Mouse (Mus musculus) hindbrain, embryonic 10.5 days (tissue): ENCODE data around the gene Vapb. TPM values are rescaled to one million over a fixed set of nuclear protein-coding genes. Genes with fewer than 3 reads are reported as not detected.

Experiments
- DNase-seq: peaks from one replicate; pipeline ENCODE4 v3.0.0-alpha.2; 2017; ENCODE audit warnings: low spot score
- H3K27ac ChIP-seq: fragments of 300-500 bp; sonication (generic); 2 replicates; pipeline ENCODE4 v1.5.1; 2016; ENCODE audit warnings: mild to moderate bottlenecking, moderate library complexity
- H3K27me3 ChIP-seq: fragments of 300-500 bp; sonication (generic); 2 replicates; pipeline ENCODE4 v1.6.1; 2016; ENCODE audit warnings: mild to moderate bottlenecking; ENCODE audit not compliant: poor library complexity, insufficient read depth, severe bottlenecking
- H3K36me3 ChIP-seq: fragments of 300-500 bp; sonication (generic); 2 replicates; pipeline ENCODE4 v1.6.1; 2016; ENCODE audit warnings: mild to moderate bottlenecking, moderate library complexity
- H3K4me1 ChIP-seq: fragments of 300-500 bp; sonication (generic); replicated peaks from 2 replicates; pipeline ENCODE4 v1.6.1; 2016; ENCODE audit warnings: mild to moderate bottlenecking
- H3K4me3 ChIP-seq: fragments of 300-500 bp; sonication (generic); 2 replicates; pipeline ENCODE4 v1.5.1; 2016; ENCODE audit warnings: mild to moderate bottlenecking, moderate library complexity
- H3K9me3 ChIP-seq: fragments of 300-500 bp; sonication (generic); 2 replicates; pipeline ENCODE4 v1.6.1; 2016; ENCODE audit warnings: mild to moderate bottlenecking, moderate library complexity
- WGBS: fragments of 180-500 bp; shearing (Covaris S2); methylation state at CpG from one replicate; pipeline ENCODE4 v1.1.7; 2016; 5-methylcytosine and 5-hydroxymethylcytosine counted together
- polyA plus RNA-seq: library from polyadenylated mRNA; unstranded; fragments of >200 nt; fragmentation: Nextera tagmentation; extraction: Ambion mirVana; gene quantifications from 2 replicates; pipeline ENCODE4 v1.2.1, GENCODE M21; 2016

Vapb gene
- polyA plus RNA-seq, 1 experiment from 2014 or later: 14.9 TPM

DNA sequence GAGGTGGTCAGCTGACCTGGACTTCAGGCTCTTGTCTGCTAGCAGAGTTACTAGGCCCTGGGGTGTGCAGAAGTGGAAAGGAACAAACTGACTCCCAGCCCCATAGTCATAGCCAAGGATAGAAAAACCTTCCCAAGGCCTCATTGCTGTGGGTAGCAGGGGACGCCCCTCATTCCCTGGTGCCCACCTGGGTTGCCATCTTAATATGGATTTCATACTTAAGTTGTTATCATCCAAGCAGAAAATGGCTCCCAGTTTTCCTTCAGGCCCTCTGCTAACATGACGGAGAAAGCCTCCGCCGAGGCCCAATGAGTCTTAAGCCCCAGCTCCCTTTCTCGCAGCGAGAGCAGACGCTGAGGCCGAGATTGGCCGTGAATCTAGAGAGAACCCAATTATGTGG, 63.3 kb downstream of the Vapb start:
- Histone ChIP-seq H3K4me3 (no peak overlapping the region), H3K27me3 (no peaks in the 10 kb centered on the region), H3K27ac (no peak overlapping the region), H3K36me3 (no peaks in the 10 kb centered on the region), H3K9me3 (no peaks in the 10 kb centered on the region), H3K4me1 (peaks cover 33% of the 10 kb centered on the region)
- WGBS: 90% methylated on average over 9 of the region's 9 CpGs
- DNase-seq: no peak

DNA sequence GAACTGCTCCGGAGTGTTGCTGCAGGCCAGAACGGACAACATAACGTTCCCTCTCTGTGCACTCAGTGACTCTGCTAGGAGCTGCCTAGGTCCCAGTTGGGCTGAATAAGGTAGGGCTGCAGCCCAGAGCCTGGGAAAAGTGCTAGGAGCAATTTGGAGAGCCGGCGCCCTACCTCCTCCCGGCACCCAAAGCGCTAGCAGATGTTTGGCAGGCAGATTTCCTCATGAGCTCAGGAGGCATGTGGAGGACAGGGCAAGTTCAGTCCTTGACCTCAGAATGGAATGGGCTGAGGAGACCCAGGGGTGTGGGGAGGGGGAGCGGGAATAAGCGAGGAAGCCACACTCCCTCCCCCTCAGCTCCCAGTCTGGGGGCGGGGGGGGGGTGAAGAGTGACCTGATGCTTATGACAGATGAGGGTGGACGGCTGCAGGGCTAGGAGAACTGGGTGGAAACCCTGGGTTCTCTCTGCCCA, 64.1 kb downstream of the Vapb start:
- Histone ChIP-seq H3K27ac (peak overlapping the region; percentile 26; the same call in 1 of the 2 replicates), H3K36me3 (no peaks in the 10 kb centered on the region), H3K27me3 (no peaks in the 10 kb centered on the region), H3K4me1 (peaks cover 27% of the 10 kb centered on the region), H3K4me3 (no peak overlapping the region), H3K9me3 (no peaks in the 10 kb centered on the region)
- DNase-seq: no peak
- WGBS: 71% methylated on average over 11 of the region's 11 CpGs

DNA sequence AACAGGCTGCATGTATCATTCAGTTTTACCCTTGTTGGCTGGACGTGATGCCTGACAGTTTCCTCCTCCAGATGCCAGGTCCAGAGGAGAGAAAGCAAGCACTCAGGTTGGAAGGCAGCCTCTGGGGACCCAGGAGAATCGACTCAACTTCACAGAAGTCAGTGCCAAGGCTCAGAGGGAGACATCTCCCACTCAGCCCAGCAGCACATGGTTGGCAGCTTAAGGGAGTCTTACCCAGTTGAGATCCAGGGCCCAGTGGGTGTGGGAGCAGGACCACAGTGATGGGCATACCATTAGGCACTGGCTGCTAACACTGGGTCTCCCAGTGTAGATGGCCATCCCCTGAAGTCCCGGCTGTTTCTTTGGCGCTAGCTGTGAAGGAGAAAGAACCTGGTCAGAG, 64.9 kb downstream of the Vapb start:
- H3K27me3 ChIP-seq: no peaks in the 10 kb centered on the region
- no peaks in the 10 kb centered on the region for H3K36me3 ChIP-seq
- peaks cover 21% of the 10 kb centered on the region for H3K4me1 ChIP-seq
- H3K4me3 ChIP-seq: no peak overlapping the region
- no peaks in the 10 kb centered on the region for H3K9me3 ChIP-seq
- WGBS: 81% methylated on average over 4 of the region's 4 CpGs
- DNase-seq: no peak
- no peak overlapping the region for H3K27ac ChIP-seq

- 0 out of 2 replicates have a peak overlapping the region, but pooled peaks have one; percentile 37 for H3K27ac ChIP-seq
- H3K27me3 ChIP-seq: no peaks in the 10 kb centered on the region
- no peaks in the 10 kb centered on the region for H3K36me3 ChIP-seq
- DNase-seq: no peak
- H3K9me3 ChIP-seq: no peaks in the 10 kb centered on the region
- WGBS: 64% methylated on average over 3 of the region's 3 CpGs
- H3K4me3 ChIP-seq: no peak overlapping the region
- peaks cover 21% of the 10 kb centered on the region for H3K4me1 ChIP-seq
Observed at GRCm38 (mm10) chr2:173802956-173803355, 65.6 kb downstream of the Vapb start.

GRCm38 (mm10) chr2:173803827-173804226, 66.5 kb downstream of the Vapb start:
- 93% methylated on average over 11 of the region's 11 CpGs for WGBS
- no peak overlapping the region for H3K4me3 ChIP-seq
- peaks cover 21% of the 10 kb centered on the region for H3K4me1 ChIP-seq
- no peak overlapping the region for H3K27ac ChIP-seq
- H3K27me3 ChIP-seq: no peaks in the 10 kb centered on the region
- H3K9me3 ChIP-seq: no peaks in the 10 kb centered on the region
- no peaks in the 10 kb centered on the region for H3K36me3 ChIP-seq
- DNase-seq: no peak

DNA sequence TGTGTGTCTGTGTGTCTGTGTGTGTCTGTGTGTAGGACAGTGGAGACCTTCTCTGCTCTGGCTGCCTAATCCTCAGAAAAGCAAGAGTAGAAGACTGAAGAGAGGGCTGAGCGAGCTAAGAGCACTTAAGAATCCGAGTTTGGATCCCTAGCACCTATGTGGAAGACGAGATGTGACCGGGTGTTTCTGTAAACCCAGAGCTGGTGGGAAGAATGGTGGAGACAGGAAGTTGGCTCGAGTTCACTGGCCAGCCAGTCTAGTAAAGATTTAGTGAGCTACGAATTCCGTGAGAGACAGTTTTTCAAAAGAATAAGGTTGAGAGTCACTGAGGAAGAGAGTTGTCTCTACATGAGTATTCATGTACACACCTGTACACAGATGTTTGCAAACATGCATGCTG, 69.3 kb downstream of the Vapb start:
- H3K27ac ChIP-seq: no peak overlapping the region
- H3K36me3 ChIP-seq: no peaks in the 10 kb centered on the region
- H3K4me3 ChIP-seq: no peak overlapping the region
- WGBS: 89% methylated on average over 7 of the region's 7 CpGs
- no peak for DNase-seq
- H3K27me3 ChIP-seq: no peaks in the 10 kb centered on the region
- peaks cover 15% of the 10 kb centered on the region for H3K4me1 ChIP-seq
- no peaks in the 10 kb centered on the region for H3K9me3 ChIP-seq

DNA sequence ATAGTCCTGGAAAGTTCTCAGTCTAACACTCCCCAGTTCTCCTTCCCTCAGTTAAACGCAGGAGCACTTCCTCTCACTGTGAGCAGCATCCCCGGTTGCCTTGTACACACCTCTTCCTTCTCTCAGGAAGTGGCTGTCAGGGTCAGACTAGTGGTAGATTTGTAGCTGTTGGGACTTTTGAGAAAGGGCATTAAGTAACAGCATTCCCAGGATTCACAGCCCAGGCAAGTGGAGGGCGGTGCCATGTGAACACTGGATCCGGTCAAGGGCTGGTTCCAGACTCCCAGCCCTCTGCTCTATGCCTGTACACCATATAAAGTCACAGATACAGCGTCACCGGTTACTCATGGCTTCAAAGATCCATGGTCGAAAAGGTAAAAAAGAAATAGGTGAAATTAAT, 71.6 kb downstream of the Vapb start:
- Histone ChIP-seq H3K4me1 (no peaks in the 10 kb centered on the region), H3K27ac (no peak overlapping the region), H3K4me3 (no peak overlapping the region), H3K9me3 (no peaks in the 10 kb centered on the region), H3K27me3 (no peaks in the 10 kb centered on the region), H3K36me3 (no peaks in the 10 kb centered on the region)
- DNase-seq: no peak
- 86% methylated on average over 7 of the region's 7 CpGs for WGBS

DNA sequence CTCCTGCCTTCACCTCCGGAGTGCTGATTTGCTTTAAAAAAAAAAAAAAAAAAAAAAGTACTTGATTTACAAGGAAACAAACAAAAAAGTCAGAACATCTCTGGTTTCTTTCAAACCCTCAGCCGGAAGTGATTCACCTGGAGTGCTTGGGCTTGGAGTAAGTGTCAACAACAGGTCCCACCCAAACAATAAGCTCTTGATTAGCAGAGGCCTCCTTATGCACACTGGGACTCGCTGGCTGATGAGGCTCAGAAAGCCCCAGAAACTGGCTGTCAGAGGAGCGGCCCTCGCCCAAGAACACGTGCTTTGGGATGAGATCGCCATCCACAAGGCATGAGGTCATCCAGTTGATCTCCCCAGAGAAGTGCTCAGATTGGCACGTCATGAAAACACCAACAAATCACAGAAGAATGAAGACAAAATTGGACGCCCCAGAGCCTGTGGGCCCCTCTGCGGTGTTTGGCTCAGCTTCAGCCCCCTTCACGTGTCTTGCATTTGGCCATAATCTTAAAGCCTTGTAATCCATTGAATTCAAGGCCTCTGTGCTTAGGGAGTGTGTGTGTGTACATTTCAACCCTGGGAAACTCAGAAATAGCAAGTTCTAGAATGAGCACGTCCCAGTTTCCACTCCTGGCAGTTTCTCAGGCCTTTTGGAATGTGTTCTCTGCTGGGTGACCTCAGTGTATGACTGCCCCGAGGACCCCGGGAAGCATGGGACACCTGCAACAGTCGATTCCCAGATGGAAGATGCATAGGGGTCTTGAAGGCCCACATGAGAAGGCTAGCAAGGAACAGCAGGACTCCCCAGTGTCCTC, 72.9 kb downstream of the Vapb start:
- Histone ChIP-seq H3K4me3 (no peak overlapping the region), H3K27ac (no peak overlapping the region), H3K9me3 (no peaks in the 10 kb centered on the region), H3K4me1 (no peaks in the 10 kb centered on the region), H3K36me3 (no peaks in the 10 kb centered on the region), H3K27me3 (no peaks in the 10 kb centered on the region)
- WGBS: 88% methylated on average over 15 of the region's 15 CpGs
- no peak for DNase-seq

- Histone ChIP-seq H3K27ac (no peak overlapping the region), H3K27me3 (no peaks in the 10 kb centered on the region), H3K9me3 (no peaks in the 10 kb centered on the region), H3K4me1 (no peaks in the 10 kb centered on the region), H3K36me3 (no peaks in the 10 kb centered on the region), H3K4me3 (no peak overlapping the region)
- WGBS: 85% methylated on average over 5 of the region's 5 CpGs
- DNase-seq: no peak
Observed at GRCm38 (mm10) chr2:173810851-173811130, 73.5 kb downstream of the Vapb start.

- WGBS: 70% methylated on average over 8 of the region's 8 CpGs
- Histone ChIP-seq H3K4me1 (no peaks in the 10 kb centered on the region), H3K27me3 (no peaks in the 10 kb centered on the region), H3K9me3 (peaks cover 4% of the 10 kb centered on the region), H3K4me3 (no peak overlapping the region), H3K36me3 (no peaks in the 10 kb centered on the region), H3K27ac (no peak overlapping the region)
- no peak for DNase-seq
Observed at GRCm38 (mm10) chr2:173811850-173812249, 74.5 kb downstream of the Vapb start.

DNA sequence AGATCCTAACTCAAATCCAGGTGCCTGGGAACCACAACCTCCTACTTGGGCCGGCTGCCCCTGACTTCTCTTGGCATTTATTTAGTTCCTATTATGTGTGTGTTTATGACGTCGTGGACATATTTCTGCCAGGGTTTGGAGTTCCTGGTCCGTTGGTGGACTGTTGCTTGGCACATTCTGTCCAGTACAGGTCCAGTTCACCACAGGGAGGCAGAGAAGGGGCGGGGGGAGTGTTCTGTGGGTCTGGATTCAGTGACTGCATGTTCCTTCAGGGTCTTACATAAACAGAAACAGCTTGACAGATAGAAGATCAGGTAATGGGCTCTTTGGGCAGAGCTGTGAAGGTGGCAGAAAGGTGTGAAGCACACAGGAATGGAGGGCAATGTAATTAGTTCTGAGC, 75.8 kb downstream of the Vapb start:
- DNase-seq: no peak
- peaks cover 12% of the 10 kb centered on the region for H3K9me3 ChIP-seq
- H3K27ac ChIP-seq: no peak overlapping the region
- H3K4me3 ChIP-seq: no peak overlapping the region
- no peaks in the 10 kb centered on the region for H3K27me3 ChIP-seq
- 87% methylated on average over 5 of the region's 5 CpGs for WGBS
- no peaks in the 10 kb centered on the region for H3K4me1 ChIP-seq
- no peaks in the 10 kb centered on the region for H3K36me3 ChIP-seq

- Histone ChIP-seq H3K27ac (no peak overlapping the region), H3K4me3 (no peak overlapping the region), H3K4me1 (peaks cover 10% of the 10 kb centered on the region; the same call in 1 of the 2 replicates), H3K27me3 (no peaks in the 10 kb centered on the region), H3K36me3 (no peaks in the 10 kb centered on the region), H3K9me3 (no peaks in the 10 kb centered on the region)
- DNase-seq: no peak
- 91% methylated on average over 4 of the region's 4 CpGs for WGBS
Observed at GRCm38 (mm10) chr2:173826287-173826686, 89.0 kb downstream of the Vapb start.

GRCm38 (mm10) chr2:173827228-173827627, 89.9 kb downstream of the Vapb start:
- H3K4me1 ChIP-seq: peaks cover 10% of the 10 kb centered on the region; the same call in 1 of the 2 replicates
- H3K4me3 ChIP-seq: no peak overlapping the region
- no peak for DNase-seq
- H3K9me3 ChIP-seq: no peaks in the 10 kb centered on the region
- H3K27me3 ChIP-seq: no peaks in the 10 kb centered on the region
- H3K36me3 ChIP-seq: no peaks in the 10 kb centered on the region
- no peak overlapping the region for H3K27ac ChIP-seq
- WGBS: 91% methylated on average over 9 of the region's 9 CpGs

- H3K27me3 ChIP-seq: no peaks in the 10 kb centered on the region
- H3K27ac ChIP-seq: no peak overlapping the region
- H3K4me3 ChIP-seq: no peak overlapping the region
- H3K4me1 ChIP-seq: peaks cover 10% of the 10 kb centered on the region; the same call in 1 of the 2 replicates
- H3K36me3 ChIP-seq: no peaks in the 10 kb centered on the region
- 81% methylated on average over 6 of the region's 6 CpGs for WGBS
- no peaks in the 10 kb centered on the region for H3K9me3 ChIP-seq
- DNase-seq: no peak
Observed at GRCm38 (mm10) chr2:173828134-173828533, 90.8 kb downstream of the Vapb start.
